Mouse (Mus musculus) heart, embryonic 11.5 days (tissue): ENCODE measurements at regions not wholly inside any gene's neighbourhood (a gene's known extent, or its start where the extent isn't known, plus 50 kb on each side); places are given as distances from the start of the nearest gene placed in this dataset.

Source experiments
- ATAC-seq: fragments of 200-750 bp; cut with Nextera tagmentation; replicated peaks from 2 replicates; pipeline ENCODE4 v1.8.0; 2017; ENCODE audit warnings: moderate library complexity; ENCODE audit not compliant: insufficient number of reproducible peaks, low FRiP score, low TSS enrichment
- H3K27ac ChIP-seq: fragments of 300-500 bp; sonication (generic); 2 replicates; pipeline ENCODE4 v1.5.1; 2014; ENCODE audit warnings: mild to moderate bottlenecking, low read depth, low read length
- H3K27me3 ChIP-seq: fragments of 300-500 bp; sonication (generic); 2 replicates; pipeline ENCODE4 v1.6.1; 2014; ENCODE audit warnings: mild to moderate bottlenecking, low read length, mixed read lengths; ENCODE audit not compliant: control insufficient read depth, insufficient read depth
- H3K36me3 ChIP-seq: fragments of 300-500 bp; sonication (generic); 2 replicates; pipeline ENCODE4 v1.6.1; 2014; ENCODE audit warnings: mild to moderate bottlenecking, low read length, moderate library complexity, mixed read lengths; ENCODE audit not compliant: control insufficient read depth, insufficient read depth
- H3K4me1 ChIP-seq: fragments of 300-500 bp; sonication (generic); 2 replicates; pipeline ENCODE4 v1.6.1; 2014; ENCODE audit warnings: low read length; ENCODE audit not compliant: control insufficient read depth, insufficient read depth
- H3K4me2 ChIP-seq: fragments of 300-500 bp; sonication (generic); 2 replicates; pipeline ENCODE4 v1.6.1; 2014; ENCODE audit warnings: mild to moderate bottlenecking, moderate library complexity
- H3K4me3 ChIP-seq: fragments of 300-500 bp; sonication (generic); 2 replicates; pipeline ENCODE4 v1.5.1; 2014; ENCODE audit warnings: low read depth, low read length
- H3K9ac ChIP-seq: fragments of 300-500 bp; sonication (generic); 2 replicates; pipeline ENCODE4 v1.6.1; 2014; ENCODE audit warnings: mild to moderate bottlenecking, low read depth, low read length, moderate library complexity
- H3K9me3 ChIP-seq: fragments of 300-500 bp; sonication (generic); replicated peaks from 2 replicates; pipeline ENCODE4 v1.6.1; 2016; ENCODE audit warnings: low read length; ENCODE audit not compliant: control insufficient read depth
- WGBS: fragments of 180-500 bp; shearing (Covaris S2); extraction: QIAGEN DNeasy Blood & Tissue Kit; methylation state at CpG from one replicate; pipeline ENCODE4 v1.1.7; 2014; ENCODE audit not compliant: insufficient replicate concordance; 5-methylcytosine and 5-hydroxymethylcytosine counted together

DNA sequence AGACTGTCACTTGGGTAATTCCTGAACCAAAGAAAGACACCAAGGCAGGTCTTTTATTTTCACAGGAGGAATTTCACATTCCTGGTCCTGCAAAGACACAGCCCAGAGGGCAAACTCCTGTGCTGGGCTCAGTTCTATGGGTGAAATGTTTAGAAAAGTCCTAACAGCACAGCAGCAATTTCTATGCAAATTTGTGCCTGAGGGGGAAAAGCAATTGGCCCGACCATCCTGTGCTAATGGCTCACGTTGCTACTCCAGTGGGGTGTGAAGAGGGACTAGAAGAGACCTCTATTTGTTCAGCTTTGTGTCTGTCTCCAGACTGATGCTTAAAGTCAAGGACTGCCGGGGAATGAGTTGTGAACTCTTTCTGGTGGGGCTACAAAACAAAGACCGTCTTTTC lies 120.9 kb upstream of the Hnrnpa3 start:
- Histone ChIP-seq H3K4me2 (no peak overlapping the region), H3K27ac (no peak overlapping the region), H3K4me3 (no peak overlapping the region), H3K4me1 (no peaks in the 10 kb centered on the region; the same call in 1 of the 2 replicates), H3K27me3 (no peaks in the 10 kb centered on the region), H3K36me3 (no peaks in the 10 kb centered on the region), H3K9ac (no peak overlapping the region), H3K9me3 (no peaks in the 10 kb centered on the region)
- no peak for ATAC-seq
- WGBS = 28% methylated on average over 4 of the region's 4 CpGs

- H3K4me3 ChIP-seq = no peak overlapping the region
- 83% methylated on average over 6 of the region's 6 CpGs for WGBS
These were observed 119.3 kb upstream of the Hnrnpa3 start for GRCm38 (mm10) chr2:75539726-75540125.

GRCm38 (mm10) chr2:75542331-75542730 lies 116.7 kb upstream of the Hnrnpa3 start:
- ATAC-seq = no peak
- Histone ChIP-seq H3K27ac (no peak overlapping the region), H3K9me3 (no peaks in the 10 kb centered on the region), H3K4me2 (no peak overlapping the region), H3K4me1 (no peaks in the 10 kb centered on the region), H3K4me3 (no peak overlapping the region), H3K9ac (no peak overlapping the region), H3K36me3 (no peaks in the 10 kb centered on the region), H3K27me3 (no peaks in the 10 kb centered on the region)
- WGBS = 85% methylated on average over 5 of the region's 5 CpGs

More at GRCm38 (mm10) chr2:75539726-75540125, 119.3 kb upstream of the Hnrnpa3 start:
- no peak overlapping the region for H3K9ac ChIP-seq
- no peak for ATAC-seq
- no peak overlapping the region for H3K4me2 ChIP-seq
- H3K36me3 ChIP-seq = no peaks in the 10 kb centered on the region
- H3K27me3 ChIP-seq = no peaks in the 10 kb centered on the region
- H3K4me1 ChIP-seq = no peaks in the 10 kb centered on the region; the same call in 1 of the 2 replicates
- no peaks in the 10 kb centered on the region for H3K9me3 ChIP-seq
- H3K27ac ChIP-seq = no peak overlapping the region

DNA sequence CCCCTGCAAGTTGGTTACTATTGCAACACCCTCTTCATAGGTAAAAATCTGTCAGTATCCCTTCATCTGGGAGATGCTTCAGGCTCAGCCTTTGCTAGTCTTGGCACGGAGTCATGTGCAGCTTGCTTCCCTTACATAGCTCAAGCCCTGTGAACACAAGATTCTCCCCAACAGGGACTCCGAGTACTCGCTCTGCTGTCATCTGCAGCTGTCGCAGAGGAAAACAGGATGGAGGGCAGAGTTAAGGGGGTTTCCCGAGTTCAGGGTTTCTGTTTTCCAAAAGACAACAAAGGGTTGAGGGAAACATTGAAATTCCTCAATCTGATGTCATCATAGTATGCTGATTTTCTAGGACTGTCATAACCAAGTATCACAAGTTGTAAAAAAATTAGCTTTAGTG lies 116.3 kb upstream of the Hnrnpa3 start:
- Histone ChIP-seq H3K27ac (no peak overlapping the region), H3K27me3 (no peaks in the 10 kb centered on the region), H3K4me2 (no peak overlapping the region), H3K9ac (no peak overlapping the region), H3K36me3 (no peaks in the 10 kb centered on the region), H3K4me3 (no peak overlapping the region), H3K4me1 (no peaks in the 10 kb centered on the region), H3K9me3 (no peaks in the 10 kb centered on the region)
- no peak for ATAC-seq
- WGBS = 56% methylated on average over 5 of the region's 5 CpGs

- no peak overlapping the region for H3K4me3 ChIP-seq
These were observed 113.1 kb upstream of the Hnrnpa3 start for GRCm38 (mm10) chr2:75545971-75546370.

DNA sequence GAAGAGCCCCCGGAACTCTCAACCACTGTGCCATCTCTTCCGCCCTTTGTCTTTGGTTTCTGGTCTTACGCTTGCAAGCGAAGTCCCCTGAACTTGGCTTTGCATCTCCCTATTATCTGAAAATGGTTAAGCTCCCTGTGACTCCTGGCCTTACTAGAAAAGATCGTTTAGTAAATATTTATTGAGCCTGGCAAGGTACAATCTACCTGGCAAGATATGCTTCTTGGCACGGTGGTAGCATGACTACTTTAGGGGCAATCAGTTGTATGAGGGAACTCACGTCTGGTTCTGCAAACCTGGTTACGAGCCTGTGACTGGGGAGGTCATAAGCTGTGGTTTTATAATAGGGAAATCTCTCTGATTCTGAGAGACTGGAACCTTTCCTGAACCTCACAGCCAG lies 103.4 kb upstream of the Hnrnpa3 start:
- no peaks in the 10 kb centered on the region for H3K27me3 ChIP-seq

More at GRCm38 (mm10) chr2:75545971-75546370, 113.1 kb upstream of the Hnrnpa3 start:
- ATAC-seq = no peak
- H3K27me3 ChIP-seq = no peaks in the 10 kb centered on the region
- no peak overlapping the region for H3K27ac ChIP-seq
- WGBS = 82% methylated on average over 7 of the region's 7 CpGs
- no peaks in the 10 kb centered on the region for H3K4me1 ChIP-seq
- H3K9me3 ChIP-seq = no peaks in the 10 kb centered on the region
- no peak overlapping the region for H3K4me2 ChIP-seq
- H3K9ac ChIP-seq = no peak overlapping the region
- H3K36me3 ChIP-seq = no peaks in the 10 kb centered on the region

GRCm38 (mm10) chr2:75556744-75557143 lies 102.3 kb upstream of the Hnrnpa3 start:
- WGBS = 46% methylated on average over 7 of the region's 7 CpGs
- ATAC-seq = no peak
- H3K4me2 ChIP-seq = no peak overlapping the region

More for the DNA sequence above, 103.4 kb upstream of the Hnrnpa3 start:
- Histone ChIP-seq H3K9ac (no peak overlapping the region), H3K4me2 (no peak overlapping the region), H3K4me3 (no peak overlapping the region), H3K9me3 (no peaks in the 10 kb centered on the region), H3K27ac (no peak overlapping the region), H3K4me1 (no peaks in the 10 kb centered on the region), H3K36me3 (no peaks in the 10 kb centered on the region)
- 87% methylated on average over 8 of the region's 8 CpGs for WGBS
- no peak for ATAC-seq

DNA sequence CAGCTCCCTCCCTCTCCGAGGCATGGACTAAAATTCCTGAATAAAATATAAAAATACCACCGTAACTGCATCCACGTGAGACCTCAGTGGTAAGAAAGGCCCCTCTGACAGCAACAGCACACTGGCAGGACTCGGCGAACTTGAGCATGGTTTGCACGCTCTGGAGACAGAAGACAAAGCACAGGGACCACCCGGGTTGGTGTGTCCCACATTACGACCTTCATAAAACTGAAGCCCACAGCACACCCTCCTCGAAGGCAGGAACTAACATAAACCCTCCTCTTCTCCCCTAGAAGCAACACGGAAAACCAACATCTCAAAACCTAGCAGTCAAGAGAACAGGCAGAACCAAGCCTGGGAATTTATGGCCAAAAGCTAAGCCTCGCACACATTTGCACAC lies 101.7 kb upstream of the Hnrnpa3 start:
- H3K27me3 ChIP-seq = no peaks in the 10 kb centered on the region
- no peak for ATAC-seq
- no peak overlapping the region for H3K4me3 ChIP-seq
- H3K36me3 ChIP-seq = no peaks in the 10 kb centered on the region
- H3K27ac ChIP-seq = no peak overlapping the region
- H3K4me1 ChIP-seq = no peaks in the 10 kb centered on the region
- no peak overlapping the region for H3K9ac ChIP-seq
- no peaks in the 10 kb centered on the region for H3K9me3 ChIP-seq
- no peak overlapping the region for H3K4me2 ChIP-seq
- 78% methylated on average over 11 of the region's 11 CpGs for WGBS

More at GRCm38 (mm10) chr2:75556744-75557143, 102.3 kb upstream of the Hnrnpa3 start:
- Histone ChIP-seq H3K9ac (no peak overlapping the region), H3K27me3 (no peaks in the 10 kb centered on the region), H3K9me3 (no peaks in the 10 kb centered on the region), H3K36me3 (no peaks in the 10 kb centered on the region), H3K4me3 (no peak overlapping the region), H3K27ac (no peak overlapping the region), H3K4me1 (no peaks in the 10 kb centered on the region)

DNA sequence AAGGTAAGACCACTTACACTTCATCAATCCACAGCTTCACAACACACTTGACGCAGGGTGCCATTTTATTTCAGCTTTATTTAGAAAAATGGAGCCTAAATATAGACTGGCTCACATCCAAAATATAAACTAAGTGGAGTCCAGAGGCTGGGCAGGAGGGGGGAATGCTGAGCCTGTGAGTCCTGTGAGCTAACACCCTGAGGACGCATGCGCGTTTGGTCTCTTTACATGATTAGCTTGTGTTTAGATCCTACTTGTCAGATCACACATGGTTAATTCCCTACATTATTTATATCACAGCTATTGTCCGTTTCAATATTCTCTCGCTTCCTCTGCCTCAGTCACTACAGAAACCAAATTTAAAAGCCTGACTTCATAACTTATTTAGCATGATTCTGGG lies 99.1 kb upstream of the Hnrnpa3 start:
- H3K27me3 ChIP-seq = no peaks in the 10 kb centered on the region
- no peak overlapping the region for H3K9ac ChIP-seq
- no peaks in the 10 kb centered on the region for H3K36me3 ChIP-seq
- ATAC-seq = no peak
- H3K4me1 ChIP-seq = no peaks in the 10 kb centered on the region
- no peaks in the 10 kb centered on the region for H3K9me3 ChIP-seq
- H3K4me2 ChIP-seq = no peak overlapping the region
- WGBS = 63% methylated on average over 6 of the region's 6 CpGs
- H3K27ac ChIP-seq = no peak overlapping the region
- no peak overlapping the region for H3K4me3 ChIP-seq
